Mouse (Mus musculus): Measurements from ENCODE around the gene Ctdnep1.
"Not testable (repeated sequence)": the region's sequence is repeated elsewhere in the genome, so short reads cannot be mapped to it uniquely, and the experiment has no call there.

The Ctdnep1 gene

GRCm38 (mm10) chr11:69950807-69951459 lies 30.0 kb upstream of the Ctdnep1 start:
- DNase-seq (ENCODE audit: low spot score) = peak; percentile 57

- no peak for DNase-seq (ENCODE audit: low spot score)
Measured at GRCm38 (mm10) chr11:69952274-69952673, 28.7 kb upstream of the Ctdnep1 start.

GRCm38 (mm10) chr11:69953267-69953915 lies 27.6 kb upstream of the Ctdnep1 start:
- no peak for DNase-seq (ENCODE audit: low spot score)

DNA sequence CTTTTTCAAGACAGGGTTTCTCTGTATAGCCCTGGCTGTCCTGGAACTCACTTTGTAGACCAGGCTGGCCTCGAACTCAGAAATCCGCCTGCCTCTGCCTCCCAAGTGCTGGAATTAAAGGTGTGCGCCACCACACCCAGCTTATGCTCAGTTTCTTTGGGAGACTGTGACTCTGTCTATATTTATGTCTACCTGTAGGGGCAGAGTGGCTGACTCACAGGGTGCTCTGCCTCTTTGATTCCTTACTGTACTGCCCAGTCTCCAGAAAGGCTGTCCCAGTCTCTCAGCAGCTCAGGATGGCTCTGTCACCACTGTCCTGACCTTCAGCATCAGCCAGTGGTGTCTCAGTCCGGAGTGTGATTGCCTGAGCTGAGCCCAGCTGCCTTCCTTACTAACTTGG lies 25.3 kb upstream of the Ctdnep1 start:
- DNase-seq (ENCODE audit: low spot score) = not testable (repeated sequence)

DNA sequence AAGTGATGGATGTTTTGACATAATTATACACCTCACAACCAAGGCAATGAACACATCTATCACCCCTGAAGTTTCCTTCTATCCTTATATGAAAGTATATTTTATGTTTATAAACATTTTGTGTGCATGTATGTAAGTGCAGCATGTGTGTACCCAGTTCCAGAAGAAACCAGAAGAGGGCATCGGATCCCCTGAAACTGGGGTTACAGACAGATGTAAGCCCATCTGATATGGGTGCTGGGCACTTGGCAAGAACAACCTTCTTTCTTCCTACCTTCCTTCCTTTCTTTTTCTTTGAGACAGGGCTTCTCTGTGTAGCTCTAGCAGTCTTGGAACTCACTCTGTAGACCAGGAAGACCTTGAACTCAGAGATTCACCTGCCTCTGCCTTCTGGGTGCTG lies 24.7 kb upstream of the Ctdnep1 start:
- no peak for DNase-seq (ENCODE audit: low spot score)

GRCm38 (mm10) chr11:69960616-69961015 lies 20.3 kb upstream of the Ctdnep1 start:
- DNase-seq (ENCODE audit: low spot score) = no peak

DNA sequence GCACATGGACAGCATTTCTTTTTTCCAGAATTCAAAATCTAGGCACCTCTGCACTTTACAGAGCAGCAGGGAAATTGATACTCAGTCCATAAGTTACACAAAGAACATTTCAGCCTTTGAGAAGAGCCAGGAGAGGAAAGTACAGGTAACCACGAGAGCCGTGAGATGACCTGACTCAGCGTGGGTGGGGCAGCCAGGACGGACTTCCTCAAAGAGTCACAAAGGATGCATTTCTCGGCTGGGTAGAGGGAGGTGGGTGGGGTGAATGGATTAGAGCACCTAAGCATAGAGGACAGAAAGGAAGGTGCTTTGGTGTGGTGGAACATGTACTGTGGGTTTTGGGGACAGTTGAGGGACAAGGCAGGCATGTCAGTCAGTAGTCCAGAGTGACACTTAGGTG lies 19.1 kb upstream of the Ctdnep1 start:
- no peak for DNase-seq (ENCODE audit: low spot score)

GRCm38 (mm10) chr11:69964650-69965270 lies 16.2 kb upstream of the Ctdnep1 start, which contains the start of gene Cldn7:
Gene Cldn7, plus strand, starts transcription at chr11:69964779.
- no peak for DNase-seq (ENCODE audit: low spot score)

GRCm38 (mm10) chr11:69965271-69966005 lies 15.5 kb upstream of the Ctdnep1 start:
- peak; percentile 42 for DNase-seq (ENCODE audit: low spot score)

- peak; percentile 31 for DNase-seq (ENCODE audit: low spot score)
Measured at GRCm38 (mm10) chr11:69966006-69966859, 14.7 kb upstream of the Ctdnep1 start.

GRCm38 (mm10) chr11:69966860-69967517 lies 14.0 kb upstream of the Ctdnep1 start:
- no peak for DNase-seq (ENCODE audit: low spot score)

GRCm38 (mm10) chr11:69968793-69969192 lies 12.2 kb upstream of the Ctdnep1 start:
- no peak for DNase-seq (ENCODE audit: low spot score)

GRCm38 (mm10) chr11:69970222-69970621 lies 10.7 kb upstream of the Ctdnep1 start:
- DNase-seq (ENCODE audit: low spot score) = no peak

DNA sequence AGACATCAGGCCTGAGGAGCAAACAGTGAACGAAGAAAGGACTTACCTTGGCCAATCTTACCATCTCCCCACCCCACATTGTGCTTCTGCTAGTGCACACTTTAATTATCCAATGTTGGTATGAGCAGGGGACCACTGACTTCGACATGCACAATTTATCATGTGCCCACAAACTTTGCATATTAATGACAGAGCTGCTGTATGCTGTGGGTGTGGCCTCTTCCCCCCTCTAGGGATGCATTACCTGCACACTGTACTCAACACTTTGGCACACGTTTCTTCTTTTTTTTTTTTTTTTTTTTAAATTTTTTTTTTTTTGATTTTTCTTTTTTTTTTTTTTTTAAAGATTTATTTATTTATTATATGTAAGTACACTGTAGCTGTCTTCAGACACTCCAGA lies 10.2 kb upstream of the Ctdnep1 start:
- DNase-seq (ENCODE audit: low spot score) = no peak

GRCm38 (mm10) chr11:69974907-69975306 lies 6.0 kb upstream of the Ctdnep1 start:
- no peak for DNase-seq (ENCODE audit: low spot score)

- DNase-seq (ENCODE audit: low spot score) = no peak
Measured at GRCm38 (mm10) chr11:69976271-69976670, 4.7 kb upstream of the Ctdnep1 start.

- DNase-seq (ENCODE audit: low spot score) = no peak
Measured at GRCm38 (mm10) chr11:69979827-69980195, 1.1 kb upstream of the Ctdnep1 start.

DNA sequence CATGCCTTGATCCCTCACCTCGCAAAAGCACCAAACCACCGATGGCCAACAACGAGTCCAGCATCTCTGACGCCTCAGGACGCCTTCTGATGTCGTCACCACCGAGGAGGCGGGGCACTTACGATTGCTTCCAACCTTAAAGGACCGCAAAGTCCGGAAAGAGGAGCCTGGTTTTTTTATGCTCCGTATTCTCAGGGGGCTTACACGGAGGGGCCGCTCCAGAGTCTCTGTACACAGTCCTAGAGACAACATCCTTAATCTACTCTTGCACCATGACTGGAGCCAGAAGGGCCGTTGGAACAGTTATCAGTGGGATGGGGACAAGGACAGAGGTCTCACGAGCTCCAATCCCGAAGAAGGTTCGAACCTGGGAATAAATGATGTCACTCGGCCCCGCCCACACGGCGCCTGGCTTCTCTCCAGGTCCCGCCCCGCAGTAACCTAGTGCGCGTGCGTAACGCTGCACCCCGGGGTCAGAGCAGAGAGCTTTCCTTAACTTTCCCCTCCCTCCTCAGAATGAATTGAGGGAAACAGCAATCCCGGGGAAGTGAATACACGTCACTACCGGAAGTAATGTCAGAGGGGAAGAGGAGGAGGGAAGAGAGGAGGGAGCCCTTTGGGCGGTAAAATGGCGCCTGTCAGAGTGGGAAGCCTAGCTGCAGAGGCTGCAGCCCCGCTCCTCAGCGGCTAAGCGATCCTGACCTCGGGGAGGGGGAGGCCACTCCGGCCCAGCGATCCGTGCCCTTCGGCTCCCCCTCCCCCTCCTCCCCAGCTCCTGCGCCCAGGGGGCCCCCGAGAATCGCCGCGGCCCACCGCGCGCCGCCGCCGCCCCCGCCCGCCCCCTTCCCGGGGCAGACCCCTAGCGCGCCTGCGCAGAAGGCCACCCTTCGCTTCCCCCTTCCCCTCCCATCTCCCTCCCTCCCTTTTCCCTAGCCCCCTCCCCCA lies 488 bp upstream of the Ctdnep1 start:
- DNase-seq (ENCODE audit: low spot score) = peak; percentile 100

DNA sequence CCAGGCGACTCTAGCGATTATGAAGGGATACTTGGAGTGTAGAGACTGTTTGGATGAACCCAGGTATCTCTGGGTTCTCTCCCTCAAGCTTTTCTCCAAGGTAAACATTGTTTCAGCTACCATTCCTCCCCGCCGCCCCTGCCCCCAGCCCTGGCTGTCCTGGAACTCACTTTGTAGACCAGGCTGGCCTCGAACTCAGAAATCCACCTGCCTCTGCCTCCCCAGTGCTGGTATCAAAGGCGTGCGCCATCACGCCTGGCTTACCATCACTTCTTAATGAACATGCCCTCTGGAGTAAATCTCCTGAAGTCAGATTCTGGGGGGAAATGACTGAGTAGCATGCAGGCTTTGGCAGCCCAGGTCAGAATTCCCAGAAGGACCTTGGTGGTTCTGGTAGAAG lies 1.3 kb downstream of the Ctdnep1 start, which contains the start of gene Elp5:
TSS of gene Elp5 (minus strand) at position 293 of the 400 bp plus-strand sequence.
- DNase-seq (ENCODE audit: low spot score) = no peak

DNA sequence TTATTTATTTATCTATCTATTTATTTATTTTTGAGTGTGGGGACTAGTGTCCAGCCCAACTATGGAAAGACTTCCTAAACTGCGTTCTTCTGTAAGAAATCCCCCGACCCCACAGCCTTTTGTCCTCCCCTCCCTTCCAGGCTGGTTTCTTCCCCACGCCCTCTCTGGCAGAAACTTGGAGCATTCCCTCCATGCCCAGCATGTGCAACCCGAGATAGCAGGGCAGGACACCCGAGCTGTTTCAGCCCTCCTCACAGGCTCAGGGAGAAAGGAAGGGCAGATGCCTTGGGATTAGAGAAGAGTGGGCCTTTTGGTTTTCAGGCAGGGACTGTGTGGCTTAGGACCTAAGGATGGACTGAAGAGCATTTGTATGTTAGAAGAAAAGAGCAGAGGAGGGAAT lies 1.9 kb downstream of the Ctdnep1 start:
- DNase-seq (ENCODE audit: low spot score) = no peak
